Mouse (Mus musculus): Measurements from ENCODE around the gene Phf21a. TPM values are rescaled to one million over a fixed set of nuclear protein-coding genes. Genes with fewer than 3 reads are reported as not detected.
"Not testable (repeated sequence)": the region's sequence is repeated elsewhere in the genome, so short reads cannot be mapped to it uniquely, and the experiment has no call there.

The Phf21a gene
- polyA plus RNA-seq, 1 experiment from 2014 or later: 8.9 TPM

- no peak for DNase-seq (ENCODE audit: low spot score)
Observed at GRCm38 (mm10) chr2:92082196-92082595, 10.7 kb upstream of the Phf21a start.

GRCm38 (mm10) chr2:92085721-92086120, 7.2 kb upstream of the Phf21a start:
- DNase-seq (ENCODE audit: low spot score): no peak

GRCm38 (mm10) chr2:92087065-92087464, 5.9 kb upstream of the Phf21a start:
- no peak for DNase-seq (ENCODE audit: low spot score)

GRCm38 (mm10) chr2:92089782-92090181, 3.1 kb upstream of the Phf21a start:
- no peak for DNase-seq (ENCODE audit: low spot score)

GRCm38 (mm10) chr2:92093503-92093902, 586 bp downstream of the Phf21a start:
- DNase-seq (ENCODE audit: low spot score): not testable (repeated sequence)

- no peak for DNase-seq (ENCODE audit: low spot score)
Observed at GRCm38 (mm10) chr2:92094078-92094477, 1.2 kb downstream of the Phf21a start.

- no peak for DNase-seq (ENCODE audit: low spot score)
Observed at GRCm38 (mm10) chr2:92100768-92101167, 7.9 kb downstream of the Phf21a start.

GRCm38 (mm10) chr2:92124523-92124922, 31.6 kb downstream of the Phf21a start:
- DNase-seq (ENCODE audit: low spot score): no peak

- no peak for DNase-seq (ENCODE audit: low spot score)
Observed at GRCm38 (mm10) chr2:92125330-92125729, 32.4 kb downstream of the Phf21a start.

- no peak for DNase-seq (ENCODE audit: low spot score)
Observed at GRCm38 (mm10) chr2:92130071-92130470, 37.2 kb downstream of the Phf21a start.

- DNase-seq (ENCODE audit: low spot score): no peak
Observed at GRCm38 (mm10) chr2:92138736-92139135, 45.8 kb downstream of the Phf21a start.

- no peak for DNase-seq (ENCODE audit: low spot score)
Observed at GRCm38 (mm10) chr2:92139365-92139764, 46.4 kb downstream of the Phf21a start.

- DNase-seq (ENCODE audit: low spot score): no peak
Observed at GRCm38 (mm10) chr2:92140383-92140782, 47.5 kb downstream of the Phf21a start.

- no peak for DNase-seq (ENCODE audit: low spot score)
Observed at GRCm38 (mm10) chr2:92141073-92141472, 48.2 kb downstream of the Phf21a start.

GRCm38 (mm10) chr2:92143932-92144331, 51.0 kb downstream of the Phf21a start:
- no peak for DNase-seq (ENCODE audit: low spot score)

GRCm38 (mm10) chr2:92147925-92148750, 55.2 kb downstream of the Phf21a start:
- not testable (repeated sequence) for DNase-seq (ENCODE audit: low spot score)

- DNase-seq (ENCODE audit: low spot score): no peak
Observed at GRCm38 (mm10) chr2:92164291-92164690, 71.4 kb downstream of the Phf21a start.

GRCm38 (mm10) chr2:92166950-92167349, 74.0 kb downstream of the Phf21a start:
- DNase-seq (ENCODE audit: low spot score): no peak

GRCm38 (mm10) chr2:92171046-92171643, 78.2 kb downstream of the Phf21a start:
- DNase-seq (ENCODE audit: low spot score): no peak

- DNase-seq (ENCODE audit: low spot score): no peak
Observed at GRCm38 (mm10) chr2:92172300-92172699, 79.4 kb downstream of the Phf21a start.

GRCm38 (mm10) chr2:92173186-92173585, 80.3 kb downstream of the Phf21a start:
- no peak for DNase-seq (ENCODE audit: low spot score)

GRCm38 (mm10) chr2:92174265-92174664, 81.3 kb downstream of the Phf21a start:
- DNase-seq (ENCODE audit: low spot score): no peak

- DNase-seq (ENCODE audit: low spot score): no peak
Observed at GRCm38 (mm10) chr2:92175002-92175401, 82.1 kb downstream of the Phf21a start.
